Mouse (Mus musculus): ENCODE data around the gene Rmi1. TPM values are rescaled to one million over a fixed set of nuclear protein-coding genes. Genes with fewer than 3 reads are reported as not detected.
"Not testable (repeated sequence)": the region's sequence is repeated elsewhere in the genome, so short reads cannot be mapped to it uniquely, and the experiment has no call there.

Rmi1 gene
- 10 to 100 TPM in 1 of 2 experiments, 1 to 10 TPM in 1; 8.6 to 10.1 TPM for total RNA-seq (2021)

DNA sequence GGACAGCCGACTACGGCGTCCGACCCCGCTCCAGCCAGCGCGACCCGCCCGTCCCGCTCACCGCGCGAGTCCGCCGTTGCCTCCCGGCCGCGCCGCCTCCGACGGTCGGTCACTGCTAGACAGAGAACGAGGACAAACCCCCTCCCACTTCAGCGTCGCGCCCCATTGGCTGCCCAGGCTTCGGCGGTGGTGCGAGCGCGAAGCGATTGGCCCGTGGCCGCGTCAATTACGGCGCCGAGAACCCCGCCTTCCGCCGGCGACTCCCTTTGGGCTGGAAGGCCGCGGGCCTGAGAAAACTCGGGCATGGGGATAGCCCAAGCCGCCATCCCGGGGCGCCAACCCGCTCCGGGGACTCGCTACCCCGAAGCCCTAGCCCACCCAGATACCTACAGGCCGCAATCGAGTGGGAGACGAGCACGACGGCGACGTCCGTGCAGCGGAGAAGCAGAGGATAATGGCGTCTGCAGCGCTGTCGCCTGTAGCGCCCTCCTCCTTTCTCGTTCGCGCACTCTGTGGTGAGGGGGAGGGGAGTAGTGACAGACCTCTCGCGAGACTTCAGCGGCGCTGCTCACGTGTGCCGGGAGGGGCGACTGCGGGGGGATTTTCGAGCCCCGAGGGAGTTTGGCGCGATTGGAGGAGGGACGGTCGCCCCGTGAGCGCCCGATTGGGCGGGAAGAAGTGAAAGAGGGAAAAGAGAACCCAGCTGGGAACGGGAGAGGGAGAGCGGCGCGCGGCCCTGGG, at the start of gene Rmi1:
Gene Rmi1, plus strand, starts transcription at position 246 of the 741 bp plus-strand sequence.
- peak; percentile 99 to 100 for DNase-seq
- intact Hi-C loops (cut with DNase I): loop anchor here (5.0 kb wide), 2 partner anchors 45 to 275 kb away; partner anchors contain the start of genes Hnrnpa0 and Kif27

DNA sequence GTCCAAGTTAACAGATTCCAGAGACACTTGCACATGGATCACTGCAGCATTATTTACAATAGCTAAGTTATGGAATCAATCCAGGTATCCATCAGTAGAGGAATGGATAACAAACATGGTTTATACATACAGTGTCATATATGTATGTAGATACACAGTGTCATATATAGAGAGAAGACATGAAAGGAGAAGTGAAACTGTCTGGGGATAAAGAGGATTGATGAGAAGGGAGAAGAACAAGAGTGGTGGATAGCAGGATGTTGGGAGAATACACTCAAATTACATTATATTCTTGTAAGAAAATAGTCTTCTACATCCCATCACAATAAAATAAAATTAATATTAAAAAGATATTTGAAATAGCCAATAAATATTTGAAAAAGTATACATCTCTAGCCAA, 49.1 kb upstream of the Rmi1 start:
- intact Hi-C loops (cut with DNase I): no loop called here
- DNase-seq: no peak

DNA sequence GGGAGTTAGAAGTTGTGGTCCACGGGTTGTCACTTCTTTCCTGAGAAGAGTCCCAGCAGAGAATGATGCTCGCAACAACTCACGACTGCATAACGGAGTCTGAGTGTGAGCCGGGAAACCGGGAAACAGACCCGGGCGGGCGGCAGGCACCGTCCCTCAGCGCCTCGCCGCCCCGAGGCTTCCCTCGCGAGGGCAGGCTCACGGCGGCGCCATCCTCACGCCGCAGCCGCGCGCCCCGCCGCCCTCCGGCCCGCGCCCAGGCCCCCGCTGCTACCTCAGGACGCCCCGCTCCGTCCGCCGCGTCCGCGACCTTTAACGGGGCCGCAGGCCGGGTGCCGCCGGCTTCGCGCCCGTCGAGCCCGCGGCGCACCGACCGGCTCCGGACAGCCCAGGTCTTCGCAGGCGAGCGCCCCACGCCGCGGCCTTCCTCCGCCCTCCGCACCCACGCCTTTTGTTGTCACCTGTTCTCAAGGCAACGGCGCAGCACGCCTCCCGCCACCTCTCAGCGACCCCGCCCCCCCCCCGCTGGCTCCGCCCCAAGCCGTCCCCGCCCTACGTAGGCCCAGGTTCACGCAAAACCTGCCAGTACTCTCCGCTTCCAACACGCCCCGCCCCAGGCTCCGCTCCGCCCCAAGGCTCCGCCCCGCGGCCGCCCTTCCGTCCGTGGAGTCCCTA, 43.3 kb upstream of the Rmi1 start, which contains the start of gene Kif27:
Gene Kif27, minus strand, starts transcription at position 494 of the 675 bp plus-strand sequence.
- DNase-seq: peak; percentile 79
- intact Hi-C loops (cut with DNase I): loop anchor here (5.0 kb wide), 1 partner anchor 44 kb away; the partner anchor contains the start of genes Hnrnpk and Rmi1

DNA sequence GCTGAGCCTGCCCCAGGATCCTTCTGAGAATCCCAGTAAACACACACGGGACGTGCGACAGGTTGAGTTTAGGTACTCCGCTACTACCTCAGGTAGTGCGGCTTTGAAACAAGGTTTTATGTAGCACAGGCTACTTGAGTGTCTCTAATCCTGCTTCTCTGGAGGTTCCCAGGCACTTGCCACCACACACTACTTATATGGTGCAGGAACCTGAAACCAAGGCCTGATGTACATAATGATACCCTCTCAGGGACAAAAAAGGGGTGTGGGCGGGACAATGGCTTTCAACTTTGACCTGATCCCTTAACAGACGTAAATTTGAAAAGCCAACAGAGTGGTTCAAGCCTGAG, 42.8 kb upstream of the Rmi1 start:
- intact Hi-C loops (cut with DNase I): loop anchor here (5.0 kb wide), 1 partner anchor 43 kb away; the partner anchor contains the start of genes Hnrnpk and Rmi1
- DNase-seq: no peak

DNA sequence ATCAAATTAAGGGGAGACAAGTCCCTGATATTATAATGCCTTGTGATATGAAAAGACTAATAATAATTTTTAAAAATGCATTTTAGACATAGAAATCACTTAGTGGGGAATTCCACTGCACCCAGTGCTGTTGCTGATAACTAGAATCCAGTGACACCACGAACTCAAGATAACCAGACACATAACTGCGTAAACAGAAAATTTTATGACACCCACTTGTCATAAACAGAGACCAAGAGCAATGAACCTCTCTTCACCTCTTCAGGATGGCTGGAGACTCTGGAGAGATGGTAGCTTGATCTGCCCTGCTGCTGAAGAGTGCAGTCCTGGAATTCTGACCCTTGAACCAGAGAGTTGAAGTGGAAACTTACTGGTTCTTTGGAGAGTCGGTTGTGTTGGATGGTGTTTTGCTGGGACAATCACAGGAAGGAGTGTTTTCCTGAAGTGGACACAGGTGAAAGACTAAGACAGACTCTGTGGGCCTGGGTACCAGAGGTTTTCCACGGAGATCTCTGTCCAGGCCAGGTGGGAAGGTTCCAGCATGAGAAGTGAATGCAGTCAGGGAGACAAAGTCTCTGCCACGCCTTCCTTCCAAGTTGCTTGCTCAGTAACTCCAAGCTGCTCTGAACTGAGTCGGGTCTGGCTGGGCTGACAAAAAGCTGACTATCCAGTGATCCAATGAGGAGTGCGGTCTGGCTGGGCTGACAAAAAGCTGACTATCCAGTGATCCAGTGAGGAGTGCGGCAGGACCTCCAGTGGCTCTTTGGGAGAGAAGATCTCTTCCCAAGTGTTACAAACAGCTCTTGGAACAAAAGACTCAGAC, 37.5 kb upstream of the Rmi1 start:
- DNase-seq: no peak
- intact Hi-C loops (cut with DNase I): no loop called here

DNA sequence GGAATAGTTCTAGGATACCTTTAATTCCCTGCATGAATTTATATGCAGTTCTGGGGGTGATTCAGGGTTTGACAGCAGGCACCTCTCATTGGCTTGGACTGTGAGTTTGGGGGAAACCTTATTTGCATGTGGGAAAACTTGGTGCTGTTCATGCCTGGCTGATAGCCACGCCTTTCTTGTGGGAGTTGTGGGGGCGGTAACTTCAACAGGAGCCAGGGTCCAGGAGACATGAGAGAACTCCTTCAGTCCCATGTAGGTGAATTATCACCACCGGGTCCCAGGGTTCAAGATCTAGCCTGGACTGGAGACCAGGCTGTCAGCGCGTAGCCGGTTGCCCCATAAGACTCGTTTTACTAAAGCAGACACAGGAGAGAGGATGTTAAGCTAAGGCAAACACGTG, 36.9 kb upstream of the Rmi1 start:
- intact Hi-C loops (cut with DNase I); DNase-seq: not testable (repeated sequence)

DNA sequence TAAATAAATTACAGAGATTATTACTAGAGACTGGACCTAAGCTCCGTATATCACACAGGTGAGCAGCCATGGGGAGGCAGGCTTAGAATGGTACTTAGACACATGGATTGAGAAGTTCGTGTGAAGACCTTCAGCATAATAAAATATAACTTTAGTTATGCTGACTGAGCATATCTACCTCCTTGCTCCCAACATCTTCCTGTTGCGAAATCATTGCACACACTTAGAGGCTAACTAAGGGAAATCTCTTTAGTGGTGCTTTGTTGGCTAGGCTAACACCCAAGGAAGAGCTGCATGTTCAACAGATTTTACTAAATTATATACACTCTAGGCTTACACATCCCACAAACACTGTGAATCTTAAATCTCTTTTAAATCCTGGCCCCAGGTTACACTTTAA, 35.7 kb upstream of the Rmi1 start:
- intact Hi-C loops (cut with DNase I): no loop called here
- no peak for DNase-seq

DNA sequence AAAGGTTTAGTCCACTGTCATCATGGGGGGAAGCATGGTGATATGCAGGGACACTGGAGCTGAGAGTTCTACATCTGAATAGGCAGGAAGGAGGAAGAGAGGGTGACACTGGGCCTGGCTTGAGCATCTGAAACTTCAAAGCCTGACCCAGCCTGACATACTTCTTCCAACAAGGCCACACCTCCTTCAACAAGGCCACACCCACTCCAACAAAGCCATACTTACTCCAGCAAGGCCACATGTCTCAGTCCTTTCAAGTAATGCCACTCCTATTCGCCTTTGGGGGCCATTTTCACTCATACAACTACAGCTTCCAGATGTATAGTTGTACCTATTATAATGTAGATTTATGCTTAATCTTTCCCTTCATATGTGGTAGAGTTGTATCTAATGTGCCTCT, 34.4 kb upstream of the Rmi1 start:
- no peak for DNase-seq
- intact Hi-C loops (cut with DNase I): no loop called here

DNA sequence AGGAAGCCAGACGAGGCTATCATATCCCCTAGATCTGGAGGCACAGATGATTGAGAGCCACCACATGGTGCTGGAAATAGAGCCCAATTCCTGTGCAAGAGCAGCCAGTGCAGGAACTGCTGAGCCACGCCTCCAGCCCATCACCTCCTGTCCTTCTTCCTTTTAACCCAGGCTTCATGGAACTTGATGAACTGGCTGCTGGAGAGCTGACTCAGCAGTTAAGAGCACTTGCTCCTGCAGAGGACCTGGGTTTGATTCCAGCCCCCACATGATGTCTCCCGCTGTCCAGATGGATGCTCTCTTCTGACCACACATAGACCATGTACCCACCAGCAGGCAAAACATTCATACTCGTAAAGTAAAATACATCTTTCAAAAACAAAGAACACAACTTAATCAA, 33.2 kb upstream of the Rmi1 start:
- intact Hi-C loops (cut with DNase I): no loop called here

DNA sequence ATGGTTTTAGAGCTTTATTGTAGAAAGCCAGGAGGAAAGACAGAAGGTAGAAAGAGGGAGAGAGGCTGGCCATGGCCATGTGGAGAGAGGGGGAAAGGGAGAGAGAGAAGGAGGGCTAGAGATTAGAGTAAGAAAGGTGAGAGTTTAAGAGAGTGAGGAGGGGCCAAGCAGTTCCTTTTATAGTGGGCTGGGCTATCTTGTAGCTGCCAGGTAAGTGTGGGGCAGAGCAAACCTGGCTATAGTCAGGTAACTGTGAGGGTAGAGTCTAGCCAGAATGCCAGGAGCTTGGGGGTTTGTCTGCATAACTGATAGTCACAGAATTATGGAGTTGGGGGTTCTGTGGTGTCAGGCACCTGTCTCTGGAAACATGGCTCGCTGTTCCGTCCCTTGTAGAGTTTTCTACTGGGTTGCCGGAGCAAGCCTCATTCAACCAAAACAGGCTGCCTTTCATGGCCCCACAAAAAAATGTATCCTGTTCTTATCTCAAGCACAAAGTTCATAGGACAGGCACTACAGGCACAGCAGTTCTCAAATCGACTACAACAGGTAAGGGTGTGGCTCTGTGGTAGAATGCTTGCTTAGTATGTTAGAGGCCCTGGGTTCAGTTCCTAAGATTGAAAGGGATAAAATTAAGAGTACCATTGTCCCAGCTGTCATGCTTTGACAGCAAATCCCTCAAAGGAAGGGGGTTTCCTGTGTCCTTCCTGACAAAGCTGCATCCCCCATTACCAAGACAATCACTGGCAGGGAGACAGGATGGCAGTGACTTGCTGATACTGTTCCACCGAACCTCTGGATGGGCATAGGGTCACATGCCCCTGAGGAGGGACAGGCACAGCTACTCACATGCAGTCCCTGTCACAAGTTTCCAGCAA, 29.5 kb upstream of the Rmi1 start:
- DNase-seq: no peak
- intact Hi-C loops (cut with DNase I): no loop called here

More for the DNA sequence above, 33.2 kb upstream of the Rmi1 start:
- no peak for DNase-seq

DNA sequence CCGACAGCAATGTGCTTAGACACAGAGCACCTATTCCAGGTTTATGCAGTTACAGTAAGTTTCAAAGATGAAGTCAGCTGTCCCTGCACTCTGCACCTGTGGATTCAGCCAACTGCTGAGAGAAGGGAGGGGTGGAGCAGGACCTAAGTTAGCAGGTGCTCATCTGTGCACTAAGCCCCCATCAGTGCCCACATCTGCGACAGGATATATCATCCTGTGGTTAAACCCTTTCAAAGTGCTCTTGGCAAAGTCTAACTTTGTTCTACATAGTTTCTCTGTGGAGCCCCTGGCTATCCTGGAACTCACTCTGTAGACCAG, 28.9 kb upstream of the Rmi1 start:
- no peak for DNase-seq
- intact Hi-C loops (cut with DNase I): no loop called here

DNA sequence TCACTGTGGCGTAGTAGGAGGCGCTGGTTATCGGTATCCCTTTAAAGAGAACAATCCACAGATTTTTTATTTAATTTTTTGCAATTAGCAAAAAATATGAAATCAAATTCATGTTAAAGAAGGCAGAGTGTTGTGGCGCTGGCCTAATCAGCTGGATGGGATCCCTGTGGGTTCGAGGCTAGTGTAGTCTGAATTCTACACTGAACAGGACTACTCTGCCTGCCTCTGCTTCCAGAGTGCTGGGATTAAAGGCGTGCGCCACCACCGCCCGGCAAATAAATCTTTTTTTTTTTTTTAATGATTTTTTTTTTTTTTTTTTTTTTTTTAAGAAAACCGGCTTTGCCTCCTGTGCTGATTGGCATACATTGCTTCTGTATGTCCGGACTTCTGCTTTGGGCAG, 17.7 kb upstream of the Rmi1 start:
- intact Hi-C loops (cut with DNase I): loop anchor here (2.0 to 10.0 kb wide), 4 partner anchors 16 to 370 kb away; partner anchors contain the start of gene Idnk
- DNase-seq: no peak

DNA sequence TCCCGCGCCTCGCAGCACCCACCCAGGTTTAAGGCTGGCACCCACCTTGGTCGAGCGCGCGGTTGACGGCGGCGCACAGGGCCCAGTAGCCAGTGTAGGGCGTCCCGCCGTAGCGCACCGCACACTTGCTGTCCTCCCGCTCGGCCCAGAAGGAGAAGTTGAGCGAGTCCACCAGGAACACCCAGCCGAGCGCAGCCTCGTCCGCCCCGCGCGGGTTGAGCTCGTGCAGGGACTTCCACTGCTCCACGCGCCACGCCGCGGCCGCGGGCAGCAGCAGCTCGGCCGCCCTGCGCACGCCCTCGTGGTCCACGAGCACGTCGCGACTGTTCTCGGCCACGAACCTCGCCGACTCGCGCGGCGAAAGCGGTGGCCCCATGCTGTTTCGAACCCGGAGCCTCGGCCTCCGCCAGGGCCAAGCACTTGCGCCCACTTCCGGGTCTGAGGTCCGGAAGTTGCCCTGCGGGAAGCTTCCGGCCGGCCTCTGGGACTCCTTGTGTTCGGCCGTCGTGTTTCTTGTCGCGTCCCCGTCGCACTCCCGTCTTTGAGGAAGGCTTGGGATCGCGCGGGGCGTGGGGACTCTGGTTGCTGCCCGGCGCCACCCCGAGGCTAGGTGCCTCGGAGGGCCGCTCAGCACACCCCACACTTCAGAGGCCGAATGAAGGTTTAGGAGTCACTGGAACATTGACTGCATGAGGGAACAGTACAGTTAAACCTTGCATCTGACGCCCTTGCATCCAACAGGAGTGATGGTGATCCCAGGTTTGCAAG, 17.1 kb upstream of the Rmi1 start, which contains the start of gene 2210016F16Rik:
Gene 2210016F16Rik, minus strand, starts transcription at position 447 of the 768 bp plus-strand sequence.
- intact Hi-C loops (cut with DNase I): loop anchor here (2.0 to 10.0 kb wide), 5 partner anchors 16 to 370 kb away; partner anchors contain the start of gene Idnk
- DNase-seq: peak; percentile 70 to 80

DNA sequence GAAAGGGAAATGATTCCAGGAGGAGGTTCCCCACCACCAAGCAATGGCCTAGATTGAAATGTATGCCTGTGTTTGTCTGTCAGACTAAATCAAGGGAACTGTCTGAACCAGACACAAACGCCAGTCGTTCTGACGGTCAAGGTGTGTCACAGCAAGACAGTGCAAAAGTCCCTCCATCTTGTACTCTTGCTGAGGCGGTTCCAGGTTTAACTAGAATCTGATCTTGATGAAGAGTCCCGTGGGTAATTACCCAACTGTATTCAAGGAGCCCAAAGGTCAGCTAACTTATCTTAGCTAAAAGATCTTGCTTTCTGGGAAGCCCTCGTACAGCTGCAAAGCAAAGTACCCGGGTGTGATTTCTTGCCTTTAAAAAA, 16.5 kb upstream of the Rmi1 start:
- DNase-seq: no peak
- intact Hi-C loops (cut with DNase I): loop anchor here (2.0 to 10.0 kb wide), 5 partner anchors 15 to 371 kb away; partner anchors contain the start of gene Idnk

DNA sequence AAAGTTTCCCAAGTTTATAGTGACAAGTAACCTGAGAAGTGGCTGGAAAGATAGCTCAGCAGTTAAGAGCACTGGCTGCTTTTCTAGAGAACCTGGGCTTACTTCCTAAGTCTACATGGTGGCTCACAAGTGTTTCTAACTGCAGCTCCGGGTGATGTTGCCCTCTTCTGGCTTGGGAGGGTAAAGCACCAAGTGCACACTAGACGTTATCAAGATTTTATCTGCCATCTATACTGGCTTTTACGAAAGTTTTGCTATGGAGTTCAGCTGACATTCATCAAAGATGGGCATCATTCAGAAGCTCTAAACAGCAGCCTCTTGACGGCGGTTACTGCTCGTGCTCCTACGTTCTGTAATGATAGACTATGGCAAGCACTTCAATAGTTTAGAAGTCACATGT, 14.1 kb upstream of the Rmi1 start:
- peak; percentile 65 to 74 for DNase-seq
- intact Hi-C loops (cut with DNase I): loop anchor here (1.0 to 10.0 kb wide), 5 partner anchors 100 to 373 kb away; partner anchors contain the start of gene Idnk

DNA sequence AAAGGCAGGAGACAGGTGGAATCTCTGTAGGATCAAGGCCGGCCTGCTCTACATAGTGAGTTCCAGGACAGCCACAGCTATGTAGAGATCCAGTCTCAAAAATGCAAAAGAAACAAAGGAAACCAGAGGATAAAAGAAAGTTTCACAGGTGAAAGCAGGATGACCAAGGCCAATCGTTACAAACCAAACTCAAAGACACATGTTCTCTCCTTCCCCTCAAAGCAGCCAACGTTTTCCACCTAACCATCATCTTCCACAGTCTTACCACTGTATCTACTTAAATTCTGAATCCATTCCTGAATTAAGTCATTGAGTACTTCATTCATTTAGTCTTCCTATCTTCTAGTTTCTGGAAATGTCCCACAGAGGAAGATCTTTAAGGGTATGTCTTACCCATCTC, 13.7 kb upstream of the Rmi1 start:
- intact Hi-C loops (cut with DNase I): loop anchor here (1.0 to 10.0 kb wide), 5 partner anchors 100 to 374 kb away; partner anchors contain the start of gene Idnk
- no peak for DNase-seq

DNA sequence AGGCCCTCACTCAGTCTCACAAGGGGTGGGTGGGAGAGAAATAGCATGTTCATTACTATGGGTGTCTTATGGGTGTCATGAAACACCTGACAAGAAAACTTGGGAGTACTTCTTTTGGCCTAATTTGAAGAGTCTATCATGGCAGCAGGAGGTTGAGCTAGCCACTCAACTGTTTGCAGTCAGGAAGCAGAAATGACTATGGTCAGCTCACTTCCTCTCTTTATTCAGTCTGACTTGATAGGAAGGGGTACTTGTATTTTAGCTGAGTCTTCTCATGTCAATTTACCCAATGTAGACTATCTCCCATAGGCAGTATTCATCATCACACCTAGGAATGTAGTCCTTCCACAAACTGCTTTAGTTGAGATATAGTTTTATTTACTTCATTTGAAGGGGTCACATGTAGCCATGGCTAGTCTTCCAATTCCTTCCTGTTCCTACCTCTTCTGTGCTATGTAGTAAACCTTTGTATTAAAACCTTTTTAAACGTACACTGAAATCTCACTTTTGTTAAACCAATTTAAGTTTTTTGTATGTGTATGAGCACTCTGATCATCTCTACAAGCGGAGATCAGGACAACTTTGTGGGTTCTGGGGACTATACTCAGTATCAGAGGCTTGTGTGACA, 12.6 kb upstream of the Rmi1 start:
- intact Hi-C loops (cut with DNase I): loop anchor here (5.0 to 10.0 kb wide), 4 partner anchors 125 to 375 kb away; partner anchors contain the start of gene Idnk
- no peak for DNase-seq

DNA sequence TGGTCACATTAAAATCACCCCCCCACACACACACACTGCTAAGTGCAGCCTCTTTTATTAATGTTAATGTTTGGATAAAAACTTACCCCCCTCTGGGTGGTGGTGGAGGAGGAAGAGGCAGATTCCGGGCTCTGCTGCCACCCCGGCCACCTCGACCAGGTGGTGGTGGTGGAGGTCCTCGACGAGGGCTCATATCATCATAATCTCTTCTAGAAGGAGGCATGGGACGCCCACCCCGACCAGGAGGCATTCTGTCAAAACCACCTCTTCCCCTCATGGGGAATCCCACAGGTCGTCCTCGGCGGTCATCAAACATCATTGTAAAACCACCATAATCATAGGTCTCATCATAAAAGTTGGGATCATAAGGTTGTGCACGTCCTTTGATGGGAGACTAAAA, 7.7 kb upstream of the Rmi1 start:
- intact Hi-C loops (cut with DNase I); DNase-seq: not testable (repeated sequence)
